ENCODE assay signal across 8 mouse cellular contexts in the genomic region with DNA sequence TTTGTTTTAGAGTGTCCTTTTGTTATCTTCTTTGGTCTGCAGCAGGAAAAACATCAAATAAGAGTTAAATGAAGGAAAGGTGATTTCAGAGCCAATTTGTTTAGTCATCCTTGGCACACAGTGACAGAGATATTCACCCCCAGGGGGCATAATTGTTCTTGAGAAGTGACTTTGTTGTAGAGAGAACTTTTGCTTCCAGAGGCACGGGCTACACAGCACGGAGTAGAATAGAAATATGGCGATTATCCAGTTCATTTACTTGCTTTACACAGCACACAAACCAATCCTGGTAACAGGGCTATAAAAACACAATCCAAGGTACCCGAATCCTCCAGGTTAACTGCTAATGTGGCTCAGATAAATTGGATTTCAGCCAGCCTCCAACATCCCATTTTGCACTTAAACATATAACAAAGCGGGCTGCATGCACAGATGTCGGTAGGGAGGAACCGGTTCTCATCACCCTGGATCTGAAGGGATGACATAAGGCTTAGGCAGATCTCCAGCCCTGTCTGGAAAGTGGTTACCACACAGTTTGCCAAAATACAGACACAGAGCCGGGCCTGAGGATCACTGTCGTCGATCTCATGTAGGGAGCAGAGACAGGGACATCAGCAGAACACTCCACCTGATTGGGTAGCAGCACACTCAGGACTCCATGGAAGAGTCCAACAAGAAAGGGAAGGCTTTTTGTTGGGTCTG.
DNase-seq lines count a peak whose midpoint lies in the region; ATAC-seq and TF ChIP-seq lines count a peak whose summit lies in the region.
"Had no signal": no experiment of that assay in that cellular context is flagged by ENCODE, and none has a peak within 500 bp of the region (broad histone marks: within the 10 kb centered on the region; RNA-seq: fewer than 3 reads in every experiment).

No protein-coding gene starts in this region.

- H3K27ac ChIP-seq in limb, embryonic 12.5 days = 0 out of 2 replicates have a peak overlapping the region, but pooled peaks have one; percentile 12
- no peak overlapping the region for H3K27ac ChIP-seq in limb, embryonic 10.5 days
- H3K27ac ChIP-seq in neural tube, embryonic 14.5 days (ENCODE audit: low read depth, low read length) = no peak overlapping the region
- H3K27ac ChIP-seq in thymus, adult 2 months (ENCODE audit: control insufficient read depth, insufficient read depth, low read length) = no peak overlapping the region

- no peak for TF ChIP-seq POLR2A in thymus, adult 2 months (IDR thresholded peaks at IDR 0.05; ENCODE audit: control insufficient read depth, extremely low read depth, insufficient read depth, low read length, poor library complexity)

- DNase-seq in limb, embryonic 10.5 days (ENCODE audit: low spot score) = no peak
- DNase-seq in cerebellum, postnatal 10 days = peak; percentile 81 to 83
- DNase-seq in heart, adult 8-10 months (ENCODE audit: low spot score) = peak; percentile 28
- no peak for DNase-seq in thymus, adult 2 months
- no peak for DNase-seq in thymus, postnatal 10 days (ENCODE audit: low spot score in 2 of 2)
- DNase-seq: lung, embryonic 14.5 days had no signal

- H3K4me1 ChIP-seq in limb, embryonic 12.5 days (replicated peaks) = peaks cover 56% of the 10 kb centered on the region
- H3K4me1 ChIP-seq in limb, embryonic 10.5 days = peaks cover 52% of the 10 kb centered on the region
- H3K4me1 ChIP-seq in neural tube, embryonic 14.5 days (ENCODE audit: control insufficient read depth, insufficient read depth, low read length) = no peaks in the 10 kb centered on the region
- H3K4me1 ChIP-seq in thymus, adult 2 months (replicated peaks; ENCODE audit: control insufficient read depth, insufficient read depth, low read length) = no peaks in the 10 kb centered on the region

- no peaks in the 10 kb centered on the region for H3K27me3 ChIP-seq in limb, embryonic 12.5 days
- H3K27me3 ChIP-seq in limb, embryonic 10.5 days (ENCODE audit: low read depth, poor library complexity, severe bottlenecking) = no peaks in the 10 kb centered on the region
- H3K27me3 ChIP-seq in neural tube, embryonic 14.5 days (ENCODE audit: control insufficient read depth, insufficient read depth, low read length) = no peaks in the 10 kb centered on the region
- no peaks in the 10 kb centered on the region for H3K27me3 ChIP-seq in thymus, adult 2 months (ENCODE audit: control insufficient read depth, insufficient read depth, low read length)

- WGBS in limb, embryonic 12.5 days = 65% methylated on average over 10 of the region's 10 CpGs
- WGBS in limb, embryonic 10.5 days = 86% methylated on average over 10 of the region's 10 CpGs
- WGBS in neural tube, embryonic 14.5 days = 57% methylated on average over 10 of the region's 10 CpGs
- WGBS in thymus, adult 2 months = 85% methylated on average over 10 of the region's 10 CpGs

- no peak overlapping the region for H3K9ac ChIP-seq in limb, embryonic 12.5 days (replicated peaks)
- H3K9ac ChIP-seq in neural tube, embryonic 14.5 days (replicated peaks; ENCODE audit: low read depth, low read length) = no peak overlapping the region
- H3K9ac ChIP-seq: lung, embryonic 14.5 days had no signal

- no peak overlapping the region for H3K4me3 ChIP-seq in limb, embryonic 12.5 days (replicated peaks)
- H3K4me3 ChIP-seq in limb, embryonic 10.5 days = no peak overlapping the region
- no peak overlapping the region for H3K4me3 ChIP-seq in neural tube, embryonic 14.5 days (ENCODE audit: low read depth, low read length)
- no peak overlapping the region for H3K4me3 ChIP-seq in thymus, adult 2 months (ENCODE audit: control insufficient read depth, insufficient read depth, low read length)

- H3K36me3 ChIP-seq in limb, embryonic 12.5 days = no peaks in the 10 kb centered on the region
- H3K36me3 ChIP-seq in limb, embryonic 10.5 days = no peaks in the 10 kb centered on the region
- H3K36me3 ChIP-seq in neural tube, embryonic 14.5 days (ENCODE audit: control insufficient read depth, insufficient read depth, low read length) = no peaks in the 10 kb centered on the region
- H3K36me3 ChIP-seq in thymus, adult 2 months (ENCODE audit: control insufficient read depth, insufficient read depth, low read length) = no peaks in the 10 kb centered on the region

- ATAC-seq in limb, embryonic 12.5 days (ENCODE audit: insufficient number of reproducible peaks, insufficient read depth, low FRiP score, low TSS enrichment, low read depth) = no peak
- ATAC-seq in neural tube, embryonic 14.5 days (ENCODE audit: low read depth) = peak; percentile 68; the same call in 1 of the 2 replicates

- H3K9me3 ChIP-seq in limb, embryonic 12.5 days = no peaks in the 10 kb centered on the region
- no peaks in the 10 kb centered on the region for H3K9me3 ChIP-seq in limb, embryonic 10.5 days (replicated peaks)
- no peaks in the 10 kb centered on the region for H3K9me3 ChIP-seq in neural tube, embryonic 14.5 days (ENCODE audit: control insufficient read depth, low read length)

- H3K4me2 ChIP-seq in limb, embryonic 12.5 days = no peak overlapping the region
- H3K4me2 ChIP-seq in neural tube, embryonic 14.5 days (ENCODE audit: low read depth, low read length) = no peak overlapping the region
- H3K4me2 ChIP-seq: lung, embryonic 14.5 days had no signal

- no peak for TF ChIP-seq CTCF in thymus, adult 2 months (IDR thresholded peaks at IDR 0.05; ENCODE audit: borderline replicate concordance, control insufficient read depth, extremely low read depth, insufficient read depth, low read length, poor library complexity)

Comparison
In these comparisons a context has a peak if more than half of its experiments do, and no peak if none do; other contexts are left out.
1. DNase-seq: peak in cerebellum, postnatal 10 days (2 of 2) and heart, adult 8-10 months (single experiment); none in limb, embryonic 10.5 days (single experiment), thymus, adult 2 months (single experiment) and thymus, postnatal 10 days (0 of 2).